Mouse (Mus musculus) intestine, embryonic 14.5 days (tissue): ENCODE data around the gene E4f1. TPM values are rescaled to one million over a fixed set of nuclear protein-coding genes. Genes with fewer than 3 reads are reported as not detected.

Source experiments
- ATAC-seq: fragments of 200-750 bp; cut with Nextera tagmentation; replicated peaks from 2 replicates; pipeline ENCODE4 v1.8.0; 2017; ENCODE audit warnings: low read depth, moderate number of reproducible peaks, moderate TSS enrichment, moderate library complexity; ENCODE audit not compliant: low FRiP score, low TSS enrichment
- DNase-seq: peaks from one replicate; pipeline ENCODE4 v3.0.0-alpha.2; 2018; ENCODE audit warnings: low spot score
- H3K27ac ChIP-seq: fragments of 300-500 bp; sonication (generic); 2 replicates; pipeline ENCODE4 v1.5.1; 2014; ENCODE audit warnings: low read depth, mild to moderate bottlenecking, control low read depth
- H3K27me3 ChIP-seq: fragments of 300-500 bp; sonication (generic); replicated peaks from 2 replicates; pipeline ENCODE4 v1.6.1; 2014; ENCODE audit warnings: low read length, control low read depth; ENCODE audit not compliant: control insufficient read depth, insufficient read depth
- H3K36me3 ChIP-seq: fragments of 300-500 bp; sonication (generic); 2 replicates; pipeline ENCODE4 v1.6.1; 2014; ENCODE audit warnings: low read length, control low read depth; ENCODE audit not compliant: control insufficient read depth, insufficient read depth
- H3K4me1 ChIP-seq: fragments of 300-500 bp; sonication (generic); replicated peaks from 2 replicates; pipeline ENCODE4 v1.6.1; 2014; ENCODE audit warnings: low read length, control low read depth, mixed read lengths; ENCODE audit not compliant: control insufficient read depth, insufficient read depth
- H3K4me2 ChIP-seq: fragments of 300-500 bp; sonication (generic); 2 replicates; pipeline ENCODE4 v1.6.1; 2014; ENCODE audit warnings: low read length
- H3K4me3 ChIP-seq: fragments of 300-500 bp; sonication (generic); 2 replicates; pipeline ENCODE4 v1.5.1; 2014; ENCODE audit warnings: low read depth, low read length, control low read depth, mixed read lengths
- H3K9ac ChIP-seq: fragments of 300-500 bp; sonication (generic); 2 replicates; pipeline ENCODE4 v1.6.1; 2014; ENCODE audit warnings: mild to moderate bottlenecking, low read length
- H3K9me3 ChIP-seq: fragments of 300-500 bp; sonication (generic); 2 replicates; pipeline ENCODE4 v1.6.1; 2016; ENCODE audit warnings: low read length, control low read depth; ENCODE audit not compliant: control insufficient read depth
- WGBS: fragments of 180-500 bp; shearing (Covaris S2); extraction: QIAGEN DNeasy Blood & Tissue Kit; methylation state at CpG from one replicate; pipeline ENCODE4 v1.1.7; 2014; 5-methylcytosine and 5-hydroxymethylcytosine counted together
- polyA plus RNA-seq: library from polyadenylated mRNA; unstranded; fragments of >200 nt; fragmentation: Nextera tagmentation; extraction: Ambion mirVana; gene quantifications from 2 replicates; pipeline ENCODE4 v1.2.1, GENCODE M21; 2014

Gene E4f1
- polyA plus RNA-seq, 1 experiment from 2014 or later: 23.2 TPM

GRCm38 (mm10) chr17:24442107-24442506 lies 28.0 kb downstream of the E4f1 start:
- no peaks in the 10 kb centered on the region for H3K27me3 ChIP-seq
- H3K27ac ChIP-seq: no peak overlapping the region
- H3K9ac ChIP-seq: no peak overlapping the region
- peaks cover 91% of the 10 kb centered on the region for H3K36me3 ChIP-seq
- H3K4me3 ChIP-seq: no peak overlapping the region
- WGBS: 86% methylated on average over 14 of the region's 14 CpGs
- H3K9me3 ChIP-seq: no peaks in the 10 kb centered on the region
- no peak for DNase-seq
- H3K4me2 ChIP-seq: no peak overlapping the region
- H3K4me1 ChIP-seq: no peaks in the 10 kb centered on the region
- no peak for ATAC-seq

GRCm38 (mm10) chr17:24441148-24441547 lies 29.0 kb downstream of the E4f1 start:
- Histone ChIP-seq H3K36me3 (peaks cover 86% of the 10 kb centered on the region), H3K27me3 (no peaks in the 10 kb centered on the region), H3K4me1 (no peaks in the 10 kb centered on the region), H3K4me2 (no peak overlapping the region), H3K27ac (no peak overlapping the region), H3K9ac (no peak overlapping the region), H3K9me3 (no peaks in the 10 kb centered on the region), H3K4me3 (no peak overlapping the region)
- DNase-seq (no peak), ATAC-seq (no peak)
- WGBS: 57% methylated on average over 2 of the region's 2 CpGs

- H3K4me1 ChIP-seq: no peaks in the 10 kb centered on the region
- H3K4me2 ChIP-seq: no peak overlapping the region
- H3K9me3 ChIP-seq: no peaks in the 10 kb centered on the region
- no peak overlapping the region for H3K9ac ChIP-seq
- no peak overlapping the region for H3K4me3 ChIP-seq
- no peak for ATAC-seq
- WGBS: 90% methylated on average over 8 of the region's 8 CpGs
- DNase-seq: no peak
- no peak overlapping the region for H3K27ac ChIP-seq
- H3K27me3 ChIP-seq: no peaks in the 10 kb centered on the region
- H3K36me3 ChIP-seq: peaks cover 86% of the 10 kb centered on the region
Measured at GRCm38 (mm10) chr17:24440377-24440776, 29.7 kb downstream of the E4f1 start.

GRCm38 (mm10) chr17:24437016-24437415 lies 33.1 kb downstream of the E4f1 start:
- H3K27ac ChIP-seq: no peak overlapping the region
- 69% methylated on average over 5 of the region's 5 CpGs for WGBS
- ATAC-seq: peak; percentile 32; the same call in 1 of the 2 replicates
- no peak overlapping the region for H3K9ac ChIP-seq
- H3K36me3 ChIP-seq: peaks cover 72% of the 10 kb centered on the region
- no peaks in the 10 kb centered on the region for H3K4me1 ChIP-seq
- no peak overlapping the region for H3K4me2 ChIP-seq
- DNase-seq: peak; percentile 63
- H3K4me3 ChIP-seq: no peak overlapping the region
- H3K27me3 ChIP-seq: no peaks in the 10 kb centered on the region
- H3K9me3 ChIP-seq: no peaks in the 10 kb centered on the region

GRCm38 (mm10) chr17:24429201-24429983 lies 40.7 kb downstream of the E4f1 start:
- H3K27me3 ChIP-seq: no peaks in the 10 kb centered on the region
- H3K4me3 ChIP-seq: no peak overlapping the region
- peaks cover 5% of the 10 kb centered on the region for H3K4me1 ChIP-seq
- peaks cover 17% of the 10 kb centered on the region for H3K36me3 ChIP-seq
- no peak overlapping the region for H3K27ac ChIP-seq
- DNase-seq (no peak), ATAC-seq (no peak)
- 83% methylated on average over 14 of the region's 14 CpGs for WGBS
- H3K9me3 ChIP-seq: no peaks in the 10 kb centered on the region
- H3K9ac ChIP-seq: no peak overlapping the region
- no peak overlapping the region for H3K4me2 ChIP-seq

GRCm38 (mm10) chr17:24427170-24427557 lies 42.9 kb downstream of the E4f1 start:
- Histone ChIP-seq H3K4me2 (peak overlapping the region; percentile 74), H3K4me3 (peak overlapping the region; percentile 83), H3K4me1 (peaks cover 5% of the 10 kb centered on the region), H3K9me3 (no peaks in the 10 kb centered on the region), H3K36me3 (peaks cover 33% of the 10 kb centered on the region), H3K9ac (peak overlapping the region; percentile 86), H3K27me3 (no peaks in the 10 kb centered on the region), H3K27ac (peak overlapping the region; percentile 93)
- DNase-seq: peak; percentile 56
- ATAC-seq: no peak; the same call in 1 of the 2 replicates
- 5% methylated on average over 8 of the region's 8 CpGs for WGBS

GRCm38 (mm10) chr17:24426471-24427169 lies 43.5 kb downstream of the E4f1 start, which contains the start of gene Eci1:
Gene Eci1 (plus strand): TSS chr17:24426641.
- H3K27ac ChIP-seq: peak within 1 kb of the TSS; percentile 93
- peak within 1 kb of the TSS; percentile 74 for H3K4me2 ChIP-seq
- DNase-seq (peak; percentile 91), ATAC-seq (peak; percentile 98)
- WGBS: under 1% methylated on average over 48 of the region's 48 CpGs
- no peaks in the 10 kb centered on the region for H3K9me3 ChIP-seq
- peaks cover 5% of the 10 kb centered on the region for H3K4me1 ChIP-seq
- H3K9ac ChIP-seq: peak within 1 kb of the TSS; percentile 86
- H3K27me3 ChIP-seq: no peaks in the 10 kb centered on the region
- H3K36me3 ChIP-seq: peaks cover 38% of the 10 kb centered on the region
- peak within 1 kb of the TSS; percentile 83 for H3K4me3 ChIP-seq

- 86% methylated on average over 7 of the region's 7 CpGs for WGBS
Measured at GRCm38 (mm10) chr17:24425905-24426304, 44.2 kb downstream of the E4f1 start.

More at GRCm38 (mm10) chr17:24425905-24426304, 44.2 kb downstream of the E4f1 start:
- Histone ChIP-seq H3K27me3 (no peaks in the 10 kb centered on the region), H3K9ac (no peak overlapping the region), H3K36me3 (peaks cover 46% of the 10 kb centered on the region), H3K4me2 (no peak overlapping the region; the same call in 1 of the 2 replicates), H3K9me3 (no peaks in the 10 kb centered on the region), H3K4me1 (peaks cover 5% of the 10 kb centered on the region), H3K4me3 (no peak overlapping the region), H3K27ac (peak overlapping the region; percentile 93; the same call in 1 of the 2 replicates)
- ATAC-seq (0 out of 2 replicates have a peak, but pooled peaks have one; percentile 0), DNase-seq (no peak)
